Mouse (Mus musculus): ENCODE measurements around the gene Drg1. TPM values are rescaled to one million over a fixed set of nuclear protein-coding genes. Genes with fewer than 3 reads are reported as not detected.

Drg1 gene
- total RNA-seq, 2 experiments from 2014 or later = 94.5 to 98.3 TPM

DNA sequence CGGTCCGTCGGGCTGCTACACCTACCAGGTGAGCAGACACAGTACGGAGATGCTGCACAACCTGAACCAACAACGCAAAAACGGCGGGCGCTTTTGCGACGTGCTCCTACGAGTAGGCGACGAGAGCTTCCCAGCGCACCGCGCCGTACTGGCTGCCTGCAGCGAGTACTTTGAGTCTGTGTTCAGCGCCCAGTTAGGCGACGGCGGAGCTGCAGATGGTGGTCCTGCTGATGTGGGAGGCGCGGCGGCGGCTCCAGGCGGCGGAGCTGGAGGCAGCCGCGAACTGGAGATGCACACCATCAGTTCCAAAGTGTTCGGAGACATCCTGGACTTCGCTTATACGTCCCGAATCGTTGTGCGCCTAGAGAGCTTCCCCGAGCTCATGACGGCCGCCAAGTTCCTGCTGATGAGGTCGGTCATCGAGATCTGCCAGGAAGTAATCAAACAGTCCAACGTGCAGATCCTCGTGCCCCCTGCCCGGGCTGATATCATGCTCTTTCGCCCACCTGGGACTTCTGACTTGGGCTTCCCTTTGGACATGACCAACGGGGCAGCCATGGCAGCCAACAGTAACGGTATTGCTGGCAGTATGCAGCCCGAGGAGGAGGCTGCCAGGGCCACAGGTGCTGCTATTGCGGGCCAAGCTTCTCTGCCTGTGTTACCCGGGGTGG, 24.6 kb upstream of the Drg1 start:
- DNase-seq (ENCODE audit: low spot score in 2 of 2) = peak; percentile 56 to 69

DNA sequence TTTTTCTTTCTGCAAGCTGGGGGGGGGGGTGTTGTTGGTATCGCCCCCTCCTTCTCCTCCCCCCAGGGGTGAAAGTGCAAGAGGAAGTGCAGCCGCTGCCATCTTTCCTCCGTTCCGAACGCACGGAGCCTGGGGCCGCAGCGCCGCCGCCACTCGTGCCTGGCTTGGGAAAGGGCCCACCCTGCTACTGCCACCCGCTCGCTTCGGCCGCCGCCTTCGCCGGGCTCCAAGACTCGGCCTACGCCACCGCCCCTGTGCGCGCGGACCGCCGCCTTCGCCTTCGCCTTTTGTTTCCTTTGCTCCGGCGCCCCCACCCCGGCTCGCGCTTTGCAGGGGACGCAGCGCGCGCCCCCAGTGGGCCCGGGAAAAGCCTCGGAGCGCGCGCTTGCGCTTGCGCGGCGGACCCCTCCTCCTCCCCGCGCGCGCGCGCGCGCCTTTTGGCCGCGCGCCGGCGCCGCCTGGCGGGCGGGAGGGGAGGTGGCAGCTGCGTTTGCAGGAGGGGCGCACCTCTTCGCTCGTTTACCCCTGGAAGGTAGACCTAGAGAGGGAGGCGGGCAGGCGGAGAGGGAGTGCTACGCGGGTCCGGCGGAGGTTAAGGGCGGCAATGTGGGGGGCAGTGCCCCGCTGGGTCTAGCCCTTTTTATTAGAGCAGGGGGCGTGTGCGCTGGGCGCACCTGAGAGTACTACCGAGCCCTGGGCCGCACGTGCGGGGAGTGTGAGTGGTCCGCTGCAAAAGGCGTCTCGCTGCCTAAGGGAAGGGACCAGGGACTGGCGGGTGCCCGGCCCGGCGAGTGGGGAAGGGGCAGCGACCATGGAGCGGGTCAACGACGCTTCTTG, 23.8 kb upstream of the Drg1 start:
- DNase-seq (ENCODE audit: low spot score in 2 of 2) = peak; percentile 82 to 92

DNA sequence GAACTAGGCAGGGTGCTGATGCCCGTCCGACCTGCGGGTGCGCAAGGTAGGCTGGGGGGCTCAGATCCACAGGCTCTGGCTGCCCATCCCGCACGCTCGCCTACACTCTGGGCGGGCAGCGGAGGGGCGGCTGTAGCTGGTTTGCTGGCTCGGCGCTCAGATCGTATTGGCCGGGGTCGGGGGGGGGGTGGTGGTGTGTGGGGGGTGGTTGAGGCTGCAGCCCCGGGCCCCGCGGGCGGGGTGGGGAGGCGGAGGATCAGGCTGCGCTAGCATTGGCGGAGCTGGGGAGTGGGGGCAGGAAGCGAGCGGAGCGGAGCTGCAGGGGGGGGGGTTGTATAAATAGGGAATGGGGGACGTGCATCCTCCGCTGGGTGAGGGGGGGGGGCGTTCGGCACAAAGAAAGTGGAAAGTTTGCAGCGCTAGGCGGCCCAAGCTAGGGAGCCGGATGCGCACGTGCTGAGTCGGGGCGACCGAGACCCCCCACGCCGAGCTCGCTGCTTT, 23.1 kb upstream of the Drg1 start:
- peak; percentile 71 to 84 for DNase-seq (ENCODE audit: low spot score in 2 of 2)

DNA sequence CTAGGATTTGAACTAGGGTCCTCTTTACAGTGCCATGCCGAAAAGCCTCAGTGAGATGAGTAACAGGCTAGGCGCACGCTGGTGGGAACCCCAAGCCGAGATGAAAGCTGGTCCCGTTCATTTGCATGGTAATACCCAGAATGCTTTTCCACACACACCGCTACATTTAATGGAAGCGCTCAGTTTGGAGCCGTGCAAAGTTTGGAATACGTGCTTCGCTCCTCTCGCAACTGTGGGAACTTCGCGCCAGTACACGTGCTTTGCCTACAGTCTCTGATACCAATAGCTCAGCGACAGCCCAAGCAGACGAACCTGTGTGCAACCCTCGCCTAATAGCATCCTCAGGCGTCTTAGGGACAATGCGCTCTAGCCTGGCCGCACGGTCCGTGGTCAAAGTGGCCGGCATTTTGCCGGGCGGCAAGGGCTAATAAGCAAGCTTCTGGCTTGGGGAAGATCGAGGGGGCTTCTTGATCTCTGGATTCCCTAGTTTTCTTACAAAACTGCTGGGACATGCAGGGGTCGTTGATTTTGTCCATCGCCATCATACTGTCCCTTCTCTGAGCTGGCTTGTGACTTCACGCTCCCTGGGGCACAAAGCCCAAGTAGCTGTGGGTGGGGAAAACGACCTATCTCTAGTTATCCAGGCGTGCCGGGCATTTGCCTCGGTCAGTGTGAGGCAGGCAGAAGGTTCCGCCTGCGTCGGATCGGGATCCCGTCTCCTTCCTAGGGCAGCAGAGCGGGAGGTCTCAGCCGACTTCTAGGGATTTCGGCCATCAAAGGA, 22.5 kb upstream of the Drg1 start, which contains the start of gene Patz1:
Patz1 (plus strand) TSS at position 354 of the 781 bp plus-strand sequence.
- peak; percentile 47 to 60 for DNase-seq (ENCODE audit: low spot score in 2 of 2)

DNA sequence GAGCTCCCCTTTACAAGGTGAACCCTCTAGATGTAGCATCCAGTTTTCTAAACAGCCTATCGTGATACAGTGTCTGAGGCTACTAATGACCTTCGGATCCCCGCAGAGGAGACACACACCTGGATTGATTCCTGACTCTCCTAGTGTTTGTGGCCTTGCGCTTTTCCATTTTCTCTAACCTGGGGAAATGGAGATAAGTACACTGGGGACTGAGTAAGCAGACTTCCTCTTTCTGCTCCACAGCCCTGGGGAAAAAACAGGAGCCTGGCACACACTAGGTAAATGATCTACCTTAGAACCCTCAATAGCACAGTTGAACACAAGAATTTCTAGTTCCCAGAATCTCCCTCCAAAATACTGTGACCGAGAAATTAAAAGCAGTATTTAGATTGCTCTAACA, 21.7 kb upstream of the Drg1 start:
- DNase-seq (ENCODE audit: low spot score in 2 of 2) = no peak

DNA sequence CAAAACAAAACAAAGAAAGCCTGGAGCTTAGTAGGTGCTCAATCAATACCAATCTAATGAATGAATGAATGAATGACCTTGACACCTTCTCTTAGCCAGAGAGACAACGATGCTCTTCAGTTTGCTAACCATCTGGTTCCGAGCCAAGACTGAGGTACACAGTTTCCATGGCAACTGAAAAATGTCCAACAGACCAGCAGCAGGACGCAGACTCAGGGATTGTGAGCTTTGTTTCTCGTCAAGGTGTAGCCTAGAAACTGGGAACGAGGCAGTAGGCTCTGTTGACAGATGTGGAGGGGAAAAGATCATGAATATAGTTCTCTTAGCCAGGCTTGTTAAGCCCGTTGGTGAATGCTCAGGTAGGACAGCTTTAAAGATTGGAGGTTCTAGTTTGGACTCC, 20.9 kb upstream of the Drg1 start:
- no peak for DNase-seq (ENCODE audit: low spot score in 2 of 2)

DNA sequence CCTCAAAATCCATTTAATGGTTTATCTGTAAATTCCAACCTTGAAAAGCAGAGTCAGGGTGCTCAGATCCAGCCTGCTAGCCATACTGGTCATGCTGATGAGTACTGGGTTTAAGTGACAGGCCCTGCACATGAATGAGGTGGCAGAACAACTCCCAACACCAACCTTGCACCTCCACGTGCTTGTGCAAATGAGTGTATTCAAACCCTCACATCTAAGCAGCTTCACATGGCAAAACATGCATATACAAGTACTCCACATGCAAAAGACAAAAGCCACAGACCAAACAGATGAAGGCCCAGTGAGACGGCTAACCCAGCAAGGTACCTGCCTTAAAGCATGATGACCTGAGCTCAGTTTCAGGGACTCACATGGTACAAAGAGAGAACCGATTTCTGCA, 19.7 kb upstream of the Drg1 start:
- DNase-seq (ENCODE audit: low spot score in 2 of 2) = no peak

DNA sequence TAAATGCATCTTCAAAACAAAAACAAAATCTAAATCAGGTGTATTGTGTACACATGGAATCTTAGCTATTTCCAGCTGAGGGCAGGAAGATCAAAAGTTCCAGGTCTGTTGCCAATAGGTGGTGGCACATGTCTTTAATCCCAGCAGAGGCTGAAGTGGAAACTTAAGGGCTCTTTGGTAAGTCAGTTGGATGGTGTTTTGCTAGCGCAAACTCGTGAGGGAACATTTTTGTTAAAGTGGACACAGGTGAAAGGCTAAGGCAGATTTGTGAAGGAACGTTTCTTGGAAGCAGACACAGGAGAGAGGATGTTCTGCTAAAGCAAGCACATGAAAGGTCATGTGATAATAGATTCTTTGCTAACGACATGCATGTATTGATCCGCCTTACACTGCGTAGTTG, 17.4 kb upstream of the Drg1 start:
- no peak for DNase-seq (ENCODE audit: low spot score in 2 of 2)

DNA sequence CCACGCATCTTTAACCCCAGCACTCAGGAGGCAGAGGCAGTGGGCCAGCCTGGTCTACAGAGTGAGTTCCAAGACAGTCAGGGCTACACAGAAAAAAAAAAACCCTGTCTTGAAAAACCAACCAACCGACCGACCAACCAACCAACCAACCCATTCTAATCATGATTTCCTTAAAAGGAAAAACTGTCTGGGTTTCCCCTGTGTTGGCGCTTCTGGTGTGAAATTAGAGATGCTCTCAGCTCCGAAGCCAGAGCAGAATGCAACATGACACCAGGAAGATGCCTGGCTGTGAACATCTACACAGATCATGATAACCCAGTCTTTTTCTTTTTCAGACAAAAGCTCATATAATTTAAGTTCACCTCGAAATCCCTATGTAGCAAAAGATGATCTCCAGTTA, 16.7 kb upstream of the Drg1 start:
- DNase-seq (ENCODE audit: low spot score in 2 of 2) = no peak

DNA sequence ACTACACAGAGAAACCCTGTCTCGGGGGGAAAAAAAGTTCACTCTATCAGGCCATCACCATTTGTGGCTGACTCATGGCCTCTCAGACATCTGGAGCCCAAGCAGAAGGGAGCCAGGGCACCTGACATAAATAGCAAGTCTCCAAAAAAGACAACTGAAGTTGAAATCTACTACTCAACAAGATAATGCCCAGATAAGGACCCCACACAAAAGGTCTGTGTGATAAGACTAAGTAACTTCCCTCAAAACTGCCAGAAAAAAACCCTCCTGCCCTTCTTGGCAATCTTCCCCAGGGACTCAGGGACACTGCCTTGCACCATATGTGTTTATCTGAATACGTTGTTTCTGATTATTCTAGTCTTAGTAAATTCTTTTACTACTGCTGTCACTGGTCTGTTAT, 13.5 kb upstream of the Drg1 start:
- DNase-seq (ENCODE audit: low spot score in 2 of 2) = no peak

DNA sequence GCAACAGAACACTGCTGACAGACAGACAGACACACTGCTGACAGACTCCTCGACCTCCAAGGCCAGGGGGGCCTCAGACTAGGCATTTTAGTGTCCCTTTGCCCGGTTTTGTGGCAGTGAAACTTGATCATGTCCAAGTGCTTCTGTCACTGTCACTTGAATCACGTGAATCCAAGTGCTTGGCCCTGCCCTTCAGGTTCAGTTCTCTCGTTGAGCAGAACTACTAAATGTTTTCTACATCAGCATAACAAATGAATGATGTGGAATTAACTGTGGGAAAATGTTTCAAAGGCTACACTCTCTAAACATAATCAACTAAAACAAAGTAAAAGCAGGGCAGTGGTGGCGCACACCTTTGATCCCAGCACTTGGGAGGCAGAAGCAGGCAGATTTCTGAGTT, 12.1 kb upstream of the Drg1 start:
- DNase-seq (ENCODE audit: low spot score in 2 of 2) = no peak

DNA sequence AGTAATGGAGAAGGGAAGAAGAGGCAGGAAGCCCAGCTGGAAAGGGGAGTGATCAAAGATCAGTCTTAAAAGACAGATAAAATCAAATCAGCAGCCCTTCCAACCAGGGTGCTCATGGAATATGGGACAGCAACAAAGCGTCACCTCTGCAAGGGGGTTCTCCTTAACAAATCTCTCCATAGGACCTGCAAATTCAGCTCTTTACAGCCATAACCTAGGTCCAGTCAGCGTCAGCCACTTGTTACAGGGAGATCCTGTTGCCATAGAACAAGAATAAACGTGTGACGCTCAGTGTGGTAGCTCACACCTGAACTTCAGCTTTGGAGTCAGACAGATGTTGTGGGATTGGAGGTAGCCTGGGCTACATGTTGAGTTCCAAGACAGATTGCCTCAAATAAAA, 3.0 kb upstream of the Drg1 start:
- no peak for DNase-seq (ENCODE audit: low spot score in 2 of 2)

DNA sequence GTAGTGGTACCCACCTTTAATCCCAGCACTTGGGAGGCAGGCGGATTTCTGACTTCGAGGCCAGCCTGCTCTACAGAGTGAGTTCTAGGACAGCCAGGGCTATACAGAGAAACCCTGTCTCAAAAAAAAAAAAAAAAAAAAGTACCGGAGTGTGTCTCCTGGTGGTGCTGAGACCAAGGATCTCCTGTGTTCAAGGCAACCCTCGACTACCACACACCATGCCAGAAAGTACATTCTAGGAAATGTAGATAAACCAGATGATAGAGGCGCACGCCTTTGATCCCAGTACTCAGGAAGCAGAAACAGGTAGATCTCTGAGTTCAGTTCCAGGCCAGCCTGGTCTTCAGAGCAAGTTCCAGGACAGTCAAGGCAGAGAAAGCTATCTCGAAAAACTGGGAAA, 918 bp upstream of the Drg1 start:
- no peak for DNase-seq (ENCODE audit: low spot score in 2 of 2)

DNA sequence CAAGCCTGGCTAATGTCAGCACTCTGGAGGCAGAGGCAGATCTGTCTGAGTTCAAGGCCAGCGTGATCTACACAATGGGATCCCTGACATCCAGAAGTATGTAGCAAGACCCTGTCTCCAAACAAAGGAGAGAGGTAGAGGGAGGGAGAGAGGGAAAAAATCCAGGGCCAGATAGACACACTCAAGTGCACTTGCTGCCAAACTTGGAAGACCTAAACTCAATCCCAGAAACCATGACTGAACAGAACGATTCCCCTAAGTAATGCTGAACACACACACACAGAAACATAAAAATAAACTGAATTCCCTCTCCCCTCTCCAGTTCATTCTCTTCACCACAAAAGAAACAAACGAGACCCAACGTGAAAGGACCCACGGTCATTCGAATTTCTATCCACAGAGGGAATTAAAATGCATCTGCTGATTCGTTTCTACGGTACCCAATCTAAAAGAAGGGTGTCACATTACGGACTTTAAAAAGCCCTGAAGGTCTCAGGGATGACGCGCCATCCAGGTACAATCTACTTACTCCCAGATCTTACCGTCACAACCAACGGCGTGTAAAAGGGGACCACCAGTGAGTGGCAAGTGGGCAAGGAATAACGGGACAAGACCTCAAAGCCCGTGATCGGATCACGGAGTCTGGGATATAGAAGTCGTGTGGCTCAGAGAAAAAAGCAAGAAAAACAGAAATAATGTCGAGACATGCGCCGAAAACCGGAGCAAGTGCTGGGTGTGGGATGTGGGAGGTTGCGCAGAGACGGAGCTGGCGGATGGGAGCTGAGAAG, 730 bp downstream of the Drg1 start:
- DNase-seq (ENCODE audit: low spot score in 2 of 2) = no peak

DNA sequence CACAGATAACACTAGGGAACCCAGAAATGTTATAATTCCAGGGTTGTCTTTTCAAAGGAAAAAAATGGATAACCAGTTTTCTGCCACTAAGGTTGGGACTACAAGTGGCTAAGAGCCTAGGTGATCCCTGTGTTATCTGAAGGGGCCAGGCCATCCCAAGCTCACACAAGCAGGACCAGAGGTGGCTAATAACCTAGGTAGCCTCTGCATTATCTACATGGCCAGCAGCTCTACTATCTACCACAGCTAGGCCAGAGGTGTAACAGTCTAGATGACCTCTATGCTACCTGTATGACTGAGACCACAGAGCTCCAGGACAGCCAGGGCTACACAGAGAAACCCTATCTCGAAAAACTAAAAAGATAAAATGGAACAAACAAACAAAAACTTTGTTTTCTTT, 6.7 kb downstream of the Drg1 start:
- no peak for DNase-seq (ENCODE audit: low spot score in 2 of 2)

DNA sequence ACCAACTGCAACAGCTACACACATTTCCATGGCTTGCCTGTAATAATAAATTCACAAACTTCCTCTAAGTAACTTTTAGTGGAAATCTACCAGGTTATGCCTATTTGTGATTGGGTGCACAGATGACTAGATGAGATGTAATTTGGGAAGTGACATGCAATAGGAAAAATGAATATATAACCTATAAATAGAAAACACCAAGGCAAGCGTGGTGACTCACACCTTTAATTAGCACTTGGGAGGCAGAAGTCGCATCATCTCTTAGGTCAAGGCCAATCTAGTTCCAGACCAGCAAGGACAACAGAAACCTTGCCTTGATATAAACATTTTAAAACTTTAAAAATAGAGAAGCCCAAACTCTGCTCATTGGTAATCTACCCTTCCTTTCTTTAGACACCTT, 18.8 kb downstream of the Drg1 start:
- DNase-seq (ENCODE audit: low spot score in 2 of 2) = no peak

DNA sequence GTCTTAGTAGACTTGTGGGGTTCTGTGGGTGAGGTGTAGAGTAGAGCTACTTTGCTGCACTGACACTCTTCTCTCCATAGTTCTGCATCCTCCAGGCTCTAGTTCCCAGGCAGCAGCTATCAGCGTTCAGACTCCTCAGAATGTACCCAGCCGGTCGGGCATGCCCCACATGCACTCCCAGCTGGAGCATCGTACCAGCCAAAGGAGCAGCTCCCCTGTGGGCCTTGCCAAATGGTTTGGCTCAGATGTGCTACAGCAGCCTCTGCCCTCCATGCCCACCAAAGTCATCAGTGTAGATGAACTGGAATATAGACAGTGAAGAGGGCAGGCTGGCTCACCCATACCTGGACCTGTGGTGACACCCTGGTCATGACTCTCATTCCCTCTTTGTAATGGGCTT, 22.4 kb downstream of the Drg1 start:
- peak; percentile 24 to 25 for DNase-seq (ENCODE audit: low spot score in 2 of 2)

DNA sequence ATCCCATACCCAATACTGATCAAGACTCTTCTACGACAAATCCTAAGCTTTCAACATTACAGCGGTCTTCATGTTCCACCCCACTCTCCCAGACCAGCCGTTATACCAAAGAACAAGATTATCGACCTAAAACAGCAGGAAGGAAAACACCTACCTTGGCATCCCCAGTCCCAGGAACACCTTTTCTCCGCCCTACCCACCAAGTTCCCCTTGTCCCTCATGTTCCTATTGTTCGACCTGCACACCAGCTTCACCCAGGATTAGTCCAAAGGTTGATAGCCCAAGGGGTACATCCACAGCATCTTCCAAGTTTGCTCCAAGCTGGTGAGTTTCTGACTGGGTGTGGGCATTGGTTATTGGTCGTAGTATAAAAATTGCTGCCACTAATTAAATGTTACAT, 23.8 kb downstream of the Drg1 start:
- DNase-seq (ENCODE audit: low spot score in 2 of 2) = no peak

DNA sequence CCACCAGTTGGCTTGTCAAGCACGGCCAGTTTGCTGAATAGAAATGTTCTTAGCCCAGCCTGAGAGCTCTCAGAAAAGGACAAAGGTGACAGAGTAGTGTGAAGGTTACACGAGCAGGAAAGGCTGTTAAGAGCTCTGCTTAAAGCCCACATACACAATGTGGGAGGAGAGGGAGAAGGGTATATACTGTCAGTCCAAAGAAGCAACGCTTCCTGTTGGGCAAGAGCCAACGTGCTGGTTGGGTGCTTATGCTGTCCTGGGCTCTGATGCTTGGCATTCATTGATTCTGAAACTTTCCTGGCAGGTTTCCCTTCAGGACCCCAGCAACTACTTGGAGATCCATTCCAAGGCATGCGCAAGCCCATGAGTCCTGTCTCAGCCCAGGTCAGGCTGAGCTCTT, 30.9 kb downstream of the Drg1 start:
- DNase-seq (ENCODE audit: low spot score in 2 of 2) = no peak

DNA sequence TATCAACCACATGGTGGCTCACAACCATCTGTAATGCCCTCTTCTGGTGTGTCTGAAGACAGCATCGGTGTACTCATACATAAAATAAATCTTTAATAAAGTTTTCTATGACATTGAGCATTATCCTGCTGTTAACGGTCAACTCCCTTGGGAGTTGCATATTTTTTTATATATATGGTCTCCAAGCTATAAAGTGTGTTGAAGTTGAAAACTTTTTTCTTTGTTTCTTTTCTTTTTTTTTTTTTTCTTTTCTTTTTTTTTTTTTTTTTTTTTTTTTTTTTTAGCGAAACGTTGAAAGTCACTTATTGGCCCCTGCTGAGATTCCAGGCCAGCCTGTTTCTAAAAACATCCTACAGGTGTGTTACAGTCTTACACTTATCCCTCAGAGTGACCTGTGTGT, 32.5 kb downstream of the Drg1 start:
- DNase-seq (ENCODE audit: low spot score in 2 of 2) = no peak

DNA sequence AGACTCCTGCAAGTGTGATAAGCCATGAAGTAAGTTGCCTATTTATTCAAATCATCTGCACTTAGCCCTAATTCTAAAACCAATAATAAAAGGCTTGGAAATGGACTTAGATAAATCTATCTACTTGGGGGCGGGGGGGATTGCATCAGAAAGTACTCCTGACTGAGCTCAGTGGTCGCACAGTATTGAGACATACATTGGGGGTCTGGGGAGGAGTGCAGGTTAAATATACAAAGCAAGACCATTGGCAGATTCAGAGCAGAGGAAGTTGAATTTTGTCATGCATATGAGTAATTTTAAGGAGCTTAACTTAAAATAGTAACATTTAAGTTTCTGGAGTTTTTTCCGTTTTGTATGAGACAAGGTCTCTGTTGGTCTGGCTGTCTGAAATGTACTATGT, 34.0 kb downstream of the Drg1 start:
- DNase-seq (ENCODE audit: low spot score in 2 of 2) = no peak
